ENCODE assay signal across 25 mouse cellular contexts in genomic region chr11:102837385-102837784, GRCm38 (mm10). TPM values are rescaled to one million over a fixed set of nuclear protein-coding genes. Genes with fewer than 3 reads are reported as not detected.
DNase-seq lines count a peak whose midpoint lies in the region; ATAC-seq and TF ChIP-seq lines count a peak whose summit lies in the region.
"Had no signal": no experiment of that assay in that cellular context is flagged by ENCODE, and none has a peak within 500 bp of the region (broad histone marks: within the 10 kb centered on the region; RNA-seq: fewer than 3 reads in every experiment).

No protein-coding gene starts in this region.

- peak overlapping the region; percentile 11; the same call in 1 of the 2 replicates for H3K27ac ChIP-seq in heart, embryonic 16.5 days (ENCODE audit: low read length)
- 0 out of 2 replicates have a peak overlapping the region, but pooled peaks have one; percentile 13 for H3K27ac ChIP-seq in midbrain, embryonic 14.5 days (replicated peaks; ENCODE audit: low read depth, low read length)
- H3K27ac ChIP-seq in midbrain, embryonic 13.5 days: no peak overlapping the region
- H3K27ac ChIP-seq in brown adipose tissue, adult 24 weeks (replicated peaks; ENCODE audit: low read depth, low read length): peak overlapping the region; percentile 78
- no peak overlapping the region for H3K27ac ChIP-seq in forebrain, postnatal 0 days (ENCODE audit: low read depth, low read length)
- H3K27ac ChIP-seq: embryonic facial prominence, embryonic 12.5 days; forebrain, embryonic 15.5 days; heart, embryonic 10.5 days; heart, embryonic 15.5 days had no signal

- ATAC-seq in heart, embryonic 16.5 days (replicated peaks; ENCODE audit: extremely low read depth, insufficient read depth, low FRiP score): no peak
- no peak for ATAC-seq in midbrain, embryonic 14.5 days (ENCODE audit: low FRiP score, low TSS enrichment)
- no peak for ATAC-seq in midbrain, embryonic 13.5 days
- no peak for ATAC-seq in forebrain, postnatal 0 days
- ATAC-seq: forebrain, embryonic 15.5 days; hindbrain, embryonic 16.5 days; inflammation-experienced regulatory T-cells, adult 6 months; intestine, postnatal 0 days had no signal

- 95% methylated on average over 1 of the region's 1 CpGs for WGBS in heart, embryonic 16.5 days
- WGBS in lung, adult 2 months: 84% methylated on average over 1 of the region's 1 CpGs
- WGBS in midbrain, embryonic 14.5 days: 89% methylated on average over 1 of the region's 1 CpGs
- WGBS in midbrain, embryonic 13.5 days: 94% methylated on average over 1 of the region's 1 CpGs
- 91% methylated on average over 1 of the region's 1 CpGs for WGBS in forebrain, postnatal 0 days

- H3K4me3 ChIP-seq in heart, embryonic 16.5 days (ENCODE audit: low read length): no peak overlapping the region
- peak overlapping the region; percentile 42 for H3K4me3 ChIP-seq in lung, adult 2 months (replicated peaks; ENCODE audit: extremely low read depth, low read depth, low read length)
- H3K4me3 ChIP-seq in midbrain, embryonic 14.5 days (replicated peaks; ENCODE audit: low read depth, low read length): no peak overlapping the region
- no peak overlapping the region for H3K4me3 ChIP-seq in midbrain, embryonic 13.5 days (replicated peaks)
- H3K4me3 ChIP-seq in brown adipose tissue, adult 24 weeks (ENCODE audit: insufficient read depth, low read depth, low read length): peak overlapping the region; percentile 33
- no peak overlapping the region for H3K4me3 ChIP-seq in forebrain, postnatal 0 days (ENCODE audit: low read depth, low read length)
- H3K4me3 ChIP-seq: embryonic facial prominence, embryonic 12.5 days; forebrain, embryonic 15.5 days; heart, embryonic 10.5 days; heart, embryonic 15.5 days had no signal

- TF ChIP-seq POLR2A in lung, adult 2 months (IDR thresholded peaks at IDR 0.05; ENCODE audit: borderline replicate concordance, extremely low read depth, low read depth, low read length): no peak

- no peaks in the 10 kb centered on the region for H3K27me3 ChIP-seq in heart, embryonic 16.5 days (ENCODE audit: control insufficient read depth, insufficient read depth, low read length)
- no peaks in the 10 kb centered on the region for H3K27me3 ChIP-seq in midbrain, embryonic 14.5 days (ENCODE audit: control insufficient read depth, insufficient read depth, low read length)
- no peaks in the 10 kb centered on the region for H3K27me3 ChIP-seq in midbrain, embryonic 13.5 days
- no peaks in the 10 kb centered on the region for H3K27me3 ChIP-seq in forebrain, postnatal 0 days (ENCODE audit: insufficient read depth, low read length)
- H3K27me3 ChIP-seq: embryonic facial prominence, embryonic 12.5 days; forebrain, embryonic 15.5 days; heart, embryonic 15.5 days had no signal

- DNase-seq in heart, adult 8-10 months (ENCODE audit: low spot score): no peak
- DNase-seq in lung, adult 2 months: no peak
- no peak for DNase-seq in lung, adult 18-20 months
- DNase-seq in midbrain, embryonic 14.5 days: no peak
- no peak for DNase-seq in forebrain, postnatal 0 days
- DNase-seq: adrenal gland, adult 2 months; adrenal gland, postnatal 25 days; cerebellum, adult 2 months; cerebellum, postnatal 10 days had no signal

- no peak overlapping the region for H3K9ac ChIP-seq in heart, embryonic 16.5 days (ENCODE audit: low read length)
- no peak overlapping the region for H3K9ac ChIP-seq in midbrain, embryonic 14.5 days (replicated peaks; ENCODE audit: low read length)
- H3K9ac ChIP-seq in midbrain, embryonic 13.5 days (replicated peaks): no peak overlapping the region
- no peak overlapping the region for H3K9ac ChIP-seq in forebrain, postnatal 0 days
- H3K9ac ChIP-seq: embryonic facial prominence, embryonic 12.5 days; forebrain, embryonic 15.5 days; heart, embryonic 15.5 days had no signal

- no peaks in the 10 kb centered on the region for H3K9me3 ChIP-seq in heart, embryonic 16.5 days (replicated peaks; ENCODE audit: control insufficient read depth, low read length)
- H3K9me3 ChIP-seq in midbrain, embryonic 14.5 days (ENCODE audit: control insufficient read depth, low read length): no peaks in the 10 kb centered on the region
- H3K9me3 ChIP-seq in midbrain, embryonic 13.5 days: no peaks in the 10 kb centered on the region
- H3K9me3 ChIP-seq in forebrain, postnatal 0 days (ENCODE audit: low read length): no peaks in the 10 kb centered on the region
- H3K9me3 ChIP-seq: embryonic facial prominence, embryonic 12.5 days; forebrain, embryonic 15.5 days; heart, embryonic 10.5 days; heart, embryonic 15.5 days had no signal

- no peak for TF ChIP-seq CTCF in lung, adult 2 months (IDR thresholded peaks at IDR 0.05; ENCODE audit: insufficient read depth, low read length)
- no peak for TF ChIP-seq CTCF in forebrain, postnatal 0 days (IDR thresholded peaks at IDR 0.05; ENCODE audit: low read depth)

- H3K4me1 ChIP-seq in heart, embryonic 16.5 days (ENCODE audit: control insufficient read depth, insufficient read depth, low read length): no peaks in the 10 kb centered on the region
- no peaks in the 10 kb centered on the region for H3K4me1 ChIP-seq in lung, adult 2 months (ENCODE audit: control insufficient read depth, insufficient read depth, low read length)
- no peaks in the 10 kb centered on the region for H3K4me1 ChIP-seq in midbrain, embryonic 14.5 days (ENCODE audit: control insufficient read depth, insufficient read depth, low read length)
- no peaks in the 10 kb centered on the region for H3K4me1 ChIP-seq in midbrain, embryonic 13.5 days (replicated peaks)
- H3K4me1 ChIP-seq in brown adipose tissue, adult 24 weeks (ENCODE audit: control insufficient read depth, insufficient read depth, insufficient read length, low read length): no peaks in the 10 kb centered on the region
- no peaks in the 10 kb centered on the region for H3K4me1 ChIP-seq in forebrain, postnatal 0 days (ENCODE audit: insufficient read depth)
- H3K4me1 ChIP-seq: forebrain, embryonic 15.5 days; heart, embryonic 15.5 days had no signal

- H3K4me2 ChIP-seq in heart, embryonic 16.5 days (ENCODE audit: low read depth, low read length): no peak overlapping the region
- H3K4me2 ChIP-seq in midbrain, embryonic 14.5 days (ENCODE audit: low read length): no peak overlapping the region
- no peak overlapping the region for H3K4me2 ChIP-seq in midbrain, embryonic 13.5 days (replicated peaks)
- H3K4me2 ChIP-seq in forebrain, postnatal 0 days (ENCODE audit: low read depth): no peak overlapping the region
- H3K4me2 ChIP-seq: embryonic facial prominence, embryonic 12.5 days; forebrain, embryonic 15.5 days; heart, embryonic 15.5 days had no signal

- H3K36me3 ChIP-seq in heart, embryonic 16.5 days (ENCODE audit: control insufficient read depth, insufficient read depth): peaks cover 26% of the 10 kb centered on the region
- peaks cover 58% of the 10 kb centered on the region for H3K36me3 ChIP-seq in midbrain, embryonic 14.5 days (ENCODE audit: control insufficient read depth, insufficient read depth, low read length)
- H3K36me3 ChIP-seq in midbrain, embryonic 13.5 days: peaks cover 60% of the 10 kb centered on the region
- peaks cover 52% of the 10 kb centered on the region for H3K36me3 ChIP-seq in forebrain, postnatal 0 days (ENCODE audit: insufficient read depth)

RNA-seq across cellular contexts. Expression of gene Higd1b, which starts 1.7 kb away (rescaled TPM):
- 6.4 and 9.9 TPM in 2 replicates for polyA plus RNA-seq in heart, embryonic 16.5 days (2015; fragmentation: Nextera tagmentation; extraction: Ambion mirVana)
- total RNA-seq in heart, adult 8-10 months (2022): 10 to 100 TPM in 2 of 4 experiments, 1 to 10 TPM in 2; 6.3 to 15.9 (median 10.3) TPM
- 52.5 and 72.6 TPM in 2 replicates for polyA plus RNA-seq in lung, adult 2 months (2012; rRNA removed)
- polyA plus RNA-seq in midbrain, embryonic 14.5 days (2014; fragmentation: Nextera tagmentation; extraction: Ambion mirVana): 5.4 and 9.6 TPM in 2 replicates
- polyA plus RNA-seq in midbrain, embryonic 13.5 days (2015; fragmentation: Nextera tagmentation; extraction: Ambion mirVana): 2.8 and 3.0 TPM in 2 replicates
- polyA plus RNA-seq in brown adipose tissue, adult 24 weeks (2012; ENCODE audit: insufficient read depth, insufficient read length, missing spikeins): 8.1 and 20.1 TPM in 2 replicates
- 5.3 and 10.3 TPM in 2 replicates for total RNA-seq in forebrain, postnatal 0 days (2014; rRNA removed)
- polyA plus RNA-seq in forebrain, postnatal 0 days (2015; fragmentation: Nextera tagmentation; extraction: Ambion mirVana): 13.8 and 18.1 TPM in 2 replicates
- total RNA-seq: common myeloid progenitor, adult 5-6 weeks; granulocyte monocyte progenitor cell, adult 5-6 weeks had no signal
- polyA plus RNA-seq: embryonic facial prominence, embryonic 12.5 days; forebrain, embryonic 11.5 days; heart, embryonic 10.5 days; inflammation-experienced regulatory T-cells, adult 6 months had no signal

RNA-seq across cellular contexts. Expression of gene Gjc1, which starts 17.9 kb away (rescaled TPM):
- polyA plus RNA-seq in heart, embryonic 16.5 days (2015; fragmentation: Nextera tagmentation; extraction: Ambion mirVana): 45.5 and 46.3 TPM in 2 replicates
- 10 to 100 TPM; 13.9 to 25.4 (median 20.5) TPM for total RNA-seq in heart, adult 8-10 months (2022)
- polyA plus RNA-seq in lung, adult 2 months (2012; rRNA removed): 9.1 and 14.8 TPM in 2 replicates
- polyA plus RNA-seq in midbrain, embryonic 14.5 days (2014; fragmentation: Nextera tagmentation; extraction: Ambion mirVana): 32.0 and 33.9 TPM in 2 replicates
- 49.6 and 53.3 TPM in 2 replicates for polyA plus RNA-seq in midbrain, embryonic 13.5 days (2015; fragmentation: Nextera tagmentation; extraction: Ambion mirVana)
- polyA plus RNA-seq in brown adipose tissue, adult 24 weeks (2012; ENCODE audit: insufficient read depth, insufficient read length, missing spikeins): 4.6 and 5.0 TPM in 2 replicates
- total RNA-seq in forebrain, postnatal 0 days (2014; rRNA removed): 25.3 and 26.5 TPM in 2 replicates
- 22.6 and 24.1 TPM in 2 replicates for polyA plus RNA-seq in forebrain, postnatal 0 days (2015; fragmentation: Nextera tagmentation; extraction: Ambion mirVana)
- total RNA-seq: common myeloid progenitor, adult 5-6 weeks; granulocyte monocyte progenitor cell, adult 5-6 weeks had no signal
- polyA plus RNA-seq: inflammation-experienced regulatory T-cells, adult 6 months had no signal

RNA-seq across cellular contexts. Expression of gene Eftud2, which starts 43.4 kb away (rescaled TPM):
- polyA plus RNA-seq in heart, embryonic 16.5 days (2015; fragmentation: Nextera tagmentation; extraction: Ambion mirVana): 114 and 115 TPM in 2 replicates
- total RNA-seq in heart, adult 8-10 months (2022): 10 to 100 TPM; 33.4 to 37.9 (median 35.2) TPM
- 74.5 and 77.7 TPM in 2 replicates for polyA plus RNA-seq in lung, adult 2 months (2012; rRNA removed)
- polyA plus RNA-seq in midbrain, embryonic 14.5 days (2014; fragmentation: Nextera tagmentation; extraction: Ambion mirVana): 111 and 150 TPM in 2 replicates
- polyA plus RNA-seq in midbrain, embryonic 13.5 days (2015; fragmentation: Nextera tagmentation; extraction: Ambion mirVana): 176 TPM in 2 replicates
- 30.9 and 32.6 TPM in 2 replicates for polyA plus RNA-seq in brown adipose tissue, adult 24 weeks (2012; ENCODE audit: insufficient read depth, insufficient read length, missing spikeins)
- 63.2 and 71.7 TPM in 2 replicates for total RNA-seq in forebrain, postnatal 0 days (2014; rRNA removed)
- 111 and 118 TPM in 2 replicates for polyA plus RNA-seq in forebrain, postnatal 0 days (2015; fragmentation: Nextera tagmentation; extraction: Ambion mirVana)

RNA-seq across cellular contexts. Expression of gene Ccdc103, which starts 43.6 kb away (rescaled TPM):
- 0.64 and 0.77 TPM in 2 replicates for polyA plus RNA-seq in heart, embryonic 16.5 days (2015; fragmentation: Nextera tagmentation; extraction: Ambion mirVana)
- total RNA-seq in heart, adult 8-10 months (2022): under 1 TPM in 3 of 4 experiments, not detected in 1; 0.30 to 0.35 (median 0.34) TPM
- polyA plus RNA-seq in lung, adult 2 months (2012; rRNA removed): 1.00 and 1.3 TPM in 2 replicates
- 2.1 and 2.4 TPM in 2 replicates for polyA plus RNA-seq in midbrain, embryonic 14.5 days (2014; fragmentation: Nextera tagmentation; extraction: Ambion mirVana)
- polyA plus RNA-seq in midbrain, embryonic 13.5 days (2015; fragmentation: Nextera tagmentation; extraction: Ambion mirVana): 1.8 and 2.3 TPM in 2 replicates
- not detected in 2 replicates for polyA plus RNA-seq in brown adipose tissue, adult 24 weeks (2012; ENCODE audit: insufficient read depth, insufficient read length, missing spikeins)
- 3.1 and 4.4 TPM in 2 replicates for total RNA-seq in forebrain, postnatal 0 days (2014; rRNA removed)
- 2.7 and 2.9 TPM in 2 replicates for polyA plus RNA-seq in forebrain, postnatal 0 days (2015; fragmentation: Nextera tagmentation; extraction: Ambion mirVana)
- total RNA-seq: common myeloid progenitor, adult 5-6 weeks; gastrocnemius, postnatal 25 days; granulocyte monocyte progenitor cell, adult 5-6 weeks had no signal
- polyA plus RNA-seq: inflammation-experienced regulatory T-cells, adult 6 months had no signal

RNA-seq across cellular contexts. Expression of gene Fam187a, which starts 47.6 kb away (rescaled TPM):
- polyA plus RNA-seq in heart, embryonic 16.5 days (2015; fragmentation: Nextera tagmentation; extraction: Ambion mirVana): 0.09 TPM in 1 of 2 replicates, not detected in the other
- total RNA-seq in heart, adult 8-10 months (2022): not detected
- polyA plus RNA-seq in lung, adult 2 months (2012; rRNA removed): 0.11 and 0.19 TPM in 2 replicates
- polyA plus RNA-seq in midbrain, embryonic 14.5 days (2014; fragmentation: Nextera tagmentation; extraction: Ambion mirVana): not detected in 2 replicates
- not detected in 2 replicates for polyA plus RNA-seq in midbrain, embryonic 13.5 days (2015; fragmentation: Nextera tagmentation; extraction: Ambion mirVana)
- not detected in 2 replicates for polyA plus RNA-seq in brown adipose tissue, adult 24 weeks (2012; ENCODE audit: insufficient read depth, insufficient read length, missing spikeins)
- 0.38 TPM in 1 of 2 replicates, not detected in the other for total RNA-seq in forebrain, postnatal 0 days (2014; rRNA removed)
- not detected in 2 replicates for polyA plus RNA-seq in forebrain, postnatal 0 days (2015; fragmentation: Nextera tagmentation; extraction: Ambion mirVana)
- total RNA-seq: adrenal gland, adult 2 months; adrenal gland, postnatal 25 days; common myeloid progenitor, adult 5-6 weeks; ES-E14; gastrocnemius, postnatal 25 days; granulocyte monocyte progenitor cell, adult 5-6 weeks; heart, postnatal 4 days had no signal
- polyA plus RNA-seq: adrenal gland, adult 2 months; cerebellum, adult 2 months; embryonic facial prominence, embryonic 12.5 days; forebrain, embryonic 11.5 days; forebrain, embryonic 15.5 days; heart, embryonic 10.5 days; heart, embryonic 15.5 days; hindbrain, embryonic 16.5 days; inflammation-experienced regulatory T-cells, adult 6 months; intestine, postnatal 0 days had no signal

Comparison
In these comparisons a context has a peak if more than half of its experiments do, and no peak if none do; other contexts are left out.
1. H3K27ac ChIP-seq: peak in heart, embryonic 16.5 days (single experiment), midbrain, embryonic 14.5 days (single experiment) and brown adipose tissue, adult 24 weeks (single experiment); none in midbrain, embryonic 13.5 days (single experiment) and forebrain, postnatal 0 days (single experiment).
2. H3K4me3 ChIP-seq: peak in lung, adult 2 months (single experiment) and brown adipose tissue, adult 24 weeks (single experiment); none in heart, embryonic 16.5 days (single experiment), midbrain, embryonic 14.5 days (single experiment), midbrain, embryonic 13.5 days (single experiment) and forebrain, postnatal 0 days (single experiment).